Mouse (Mus musculus) c-Kit-negative CD71-positive TER-119-positive erythroid progenitor cells, embryonic 14.5 days (primary cell): ENCODE measurements around the gene Prkcb.

ENCODE experiments used
- DNase-seq: peaks from one replicate; pipeline ENCODE4 v3.0.0-alpha.2; 2013; ENCODE audit warnings: low read depth, low spot score

Gene Prkcb

DNA sequence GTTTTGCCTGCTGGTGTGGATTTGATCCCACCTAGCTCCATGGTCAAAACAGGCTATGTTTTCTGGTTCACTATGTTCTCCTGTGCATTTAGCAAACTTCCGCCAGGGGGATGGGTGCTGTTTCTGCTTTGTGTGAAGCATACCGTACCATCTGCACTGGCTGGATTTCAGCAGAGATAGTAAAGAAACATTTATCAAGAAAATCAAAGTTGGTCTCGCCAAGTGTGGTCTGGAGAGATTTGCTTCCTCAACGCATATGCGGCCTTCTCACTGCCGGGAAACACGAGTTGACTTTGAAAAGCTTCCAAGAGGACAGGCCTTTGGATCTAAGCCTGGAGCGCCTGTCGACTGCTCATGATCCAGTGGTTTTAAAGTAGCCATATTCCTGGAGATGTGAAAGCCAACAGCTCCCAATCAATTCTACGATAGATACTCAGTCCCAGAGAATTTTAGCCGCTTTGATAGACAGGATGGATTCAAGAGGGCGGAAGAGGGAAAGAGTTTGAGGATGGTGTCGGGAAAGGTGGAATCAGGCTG is 223.9 kb downstream of the Prkcb start:
- DNase-seq, result no peak

DNA sequence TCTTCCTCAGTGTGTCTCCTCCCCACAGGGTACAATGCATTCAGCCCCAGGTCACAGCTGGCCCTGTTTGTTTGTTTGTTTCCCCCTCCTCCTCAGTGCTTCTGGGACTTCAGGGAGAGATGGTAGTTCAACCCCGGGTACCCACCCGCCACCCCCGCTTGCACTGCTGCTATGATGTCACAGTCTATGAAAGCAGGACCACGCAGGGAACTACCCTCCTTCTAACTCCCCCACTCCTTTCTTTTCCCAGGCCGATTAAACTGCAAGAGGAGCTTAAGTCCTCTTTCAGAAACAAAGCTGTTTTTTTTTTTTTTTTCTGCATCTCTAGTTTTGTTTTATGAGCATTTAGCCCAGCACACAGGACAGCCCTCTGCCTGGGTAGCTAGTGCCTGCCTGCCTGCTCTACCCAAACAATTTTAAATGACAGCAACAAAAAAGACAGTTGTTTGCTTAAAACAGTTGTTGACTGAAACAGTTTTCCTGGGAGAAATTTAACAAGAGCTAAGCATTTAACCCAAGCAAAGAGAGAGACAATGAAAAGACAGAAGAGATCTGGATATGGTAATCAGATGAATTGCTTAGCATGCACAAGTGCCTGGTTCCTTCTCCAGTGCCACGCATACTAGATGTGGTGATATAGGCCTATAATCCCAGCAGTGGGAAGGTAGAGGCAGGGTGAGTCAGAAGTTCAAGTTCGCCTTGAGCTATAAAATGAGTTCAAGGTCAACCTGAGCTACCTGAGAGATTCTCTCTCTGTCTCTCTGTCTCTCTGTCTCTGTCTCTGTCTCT is 232.5 kb downstream of the Prkcb start:
- no peak for DNase-seq

DNA sequence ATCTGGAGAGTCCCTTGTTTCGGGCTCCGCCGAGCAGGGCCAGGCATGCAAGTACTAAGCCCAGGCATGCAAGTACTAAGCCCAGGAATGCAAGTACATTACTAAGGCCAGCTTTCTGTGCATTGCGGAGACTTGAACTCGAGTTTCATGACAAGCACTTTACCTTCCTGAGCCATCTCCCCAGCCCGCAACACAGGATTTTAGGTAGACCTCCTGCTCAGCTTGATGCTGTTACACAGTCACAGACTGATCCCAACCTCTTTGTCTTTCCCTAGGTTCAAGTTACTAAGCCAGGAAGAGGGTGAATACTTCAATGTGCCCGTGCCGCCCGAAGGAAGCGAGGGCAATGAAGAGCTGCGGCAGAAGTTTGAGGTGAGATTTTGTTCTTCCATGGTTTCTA is 239.7 kb downstream of the Prkcb start:
- no peak for DNase-seq

DNA sequence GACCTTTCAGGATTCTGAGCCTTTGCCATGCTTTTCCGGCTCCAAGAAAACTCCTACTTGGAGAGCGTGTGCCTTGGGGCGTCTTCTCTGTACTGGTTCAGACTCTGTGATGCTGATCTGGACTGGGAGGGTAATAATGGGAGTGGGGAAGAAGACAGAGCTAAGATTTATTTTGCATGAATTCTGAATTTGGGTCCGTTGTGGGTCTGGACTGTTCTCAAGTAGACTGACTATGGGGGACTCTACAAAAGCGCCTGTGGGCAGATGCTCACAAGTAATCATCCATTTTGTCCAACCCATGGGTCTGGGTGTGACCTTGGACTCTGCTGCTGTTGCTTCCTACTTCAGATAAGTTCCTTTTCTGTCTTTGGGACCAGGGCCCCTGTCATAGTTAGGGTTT is 240.1 kb downstream of the Prkcb start:
- no peak for DNase-seq

DNA sequence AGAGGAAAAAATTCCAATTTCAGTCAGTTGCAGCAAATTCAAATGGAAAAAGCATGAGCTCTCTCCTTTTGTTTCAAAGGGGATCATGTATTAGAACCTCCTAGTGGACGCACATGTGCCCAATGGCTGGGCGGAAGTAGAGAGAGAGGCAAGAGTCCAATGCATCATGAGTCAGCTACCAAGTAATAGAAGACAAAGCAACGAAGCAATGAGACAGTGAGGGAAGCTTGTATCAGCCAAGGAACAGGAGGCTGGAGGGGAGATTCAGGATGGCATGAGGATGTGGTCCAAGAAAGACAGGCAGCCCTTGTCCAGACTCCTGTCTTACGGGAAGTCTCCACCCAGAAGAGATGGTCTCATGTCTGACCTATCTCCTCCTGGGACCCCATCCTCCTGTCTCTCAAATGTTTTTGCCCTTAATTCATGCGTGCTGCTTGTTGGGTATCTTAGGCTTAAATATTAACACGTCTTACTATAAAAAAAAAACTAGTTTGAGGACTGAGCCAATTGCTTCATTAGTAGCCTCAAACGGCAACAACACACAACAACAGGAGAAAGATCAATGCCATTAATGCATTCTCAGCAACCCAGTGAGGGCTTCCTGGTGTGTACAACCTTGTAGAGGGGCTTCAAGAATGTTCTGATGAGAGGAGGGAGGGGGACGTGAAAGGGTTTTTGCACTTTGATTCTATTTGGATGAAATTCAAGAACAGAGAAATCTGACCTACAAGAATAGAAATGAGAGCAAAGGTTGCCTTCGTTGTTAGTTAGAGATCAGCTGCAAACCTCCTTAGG is 245.2 kb downstream of the Prkcb start:
- no peak for DNase-seq

DNA sequence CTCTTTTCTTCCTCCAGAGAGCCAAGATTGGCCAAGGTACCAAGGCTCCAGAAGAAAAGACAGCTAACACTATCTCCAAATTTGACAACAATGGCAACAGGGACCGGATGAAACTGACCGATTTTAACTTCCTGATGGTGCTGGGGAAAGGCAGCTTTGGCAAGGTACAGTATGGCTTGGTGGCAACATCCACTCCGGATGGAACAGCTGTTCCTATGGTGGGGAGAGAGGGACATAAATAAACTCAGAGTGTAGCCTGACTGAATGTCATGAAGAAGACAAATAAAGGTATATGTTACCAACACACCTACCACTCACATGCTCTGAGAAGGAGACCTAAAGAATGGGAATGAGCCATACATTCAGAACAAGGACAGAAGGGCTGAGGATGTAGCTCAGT is 256.1 kb downstream of the Prkcb start:
- no peak for DNase-seq

DNA sequence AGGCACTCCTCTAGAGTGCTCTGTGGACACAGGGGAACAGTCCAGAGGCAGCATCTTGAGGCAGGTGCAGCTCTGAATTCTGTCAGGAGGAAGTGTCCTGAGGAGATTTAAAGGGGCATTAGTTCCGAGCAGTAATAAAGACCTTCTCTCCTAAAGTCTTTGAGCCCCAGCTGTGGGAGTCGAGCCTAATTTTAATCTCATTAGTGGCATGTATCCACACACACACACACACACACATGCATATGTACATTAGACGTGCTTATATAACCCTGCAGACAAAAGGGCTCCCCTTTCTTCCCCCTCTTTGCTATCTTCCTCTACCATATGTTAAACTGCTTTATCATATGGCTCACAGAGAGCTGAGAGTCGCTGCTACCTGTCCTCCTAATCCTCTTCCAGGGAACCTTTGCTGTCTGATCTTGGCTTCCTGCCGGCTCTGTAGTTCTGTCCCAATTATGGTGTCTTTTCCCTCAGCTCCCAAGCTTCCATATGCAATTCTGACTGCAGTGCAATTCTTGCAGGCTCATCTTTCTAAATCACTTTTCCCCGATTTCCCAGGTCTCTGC is 268.1 kb downstream of the Prkcb start:
- DNase-seq, result no peak

DNA sequence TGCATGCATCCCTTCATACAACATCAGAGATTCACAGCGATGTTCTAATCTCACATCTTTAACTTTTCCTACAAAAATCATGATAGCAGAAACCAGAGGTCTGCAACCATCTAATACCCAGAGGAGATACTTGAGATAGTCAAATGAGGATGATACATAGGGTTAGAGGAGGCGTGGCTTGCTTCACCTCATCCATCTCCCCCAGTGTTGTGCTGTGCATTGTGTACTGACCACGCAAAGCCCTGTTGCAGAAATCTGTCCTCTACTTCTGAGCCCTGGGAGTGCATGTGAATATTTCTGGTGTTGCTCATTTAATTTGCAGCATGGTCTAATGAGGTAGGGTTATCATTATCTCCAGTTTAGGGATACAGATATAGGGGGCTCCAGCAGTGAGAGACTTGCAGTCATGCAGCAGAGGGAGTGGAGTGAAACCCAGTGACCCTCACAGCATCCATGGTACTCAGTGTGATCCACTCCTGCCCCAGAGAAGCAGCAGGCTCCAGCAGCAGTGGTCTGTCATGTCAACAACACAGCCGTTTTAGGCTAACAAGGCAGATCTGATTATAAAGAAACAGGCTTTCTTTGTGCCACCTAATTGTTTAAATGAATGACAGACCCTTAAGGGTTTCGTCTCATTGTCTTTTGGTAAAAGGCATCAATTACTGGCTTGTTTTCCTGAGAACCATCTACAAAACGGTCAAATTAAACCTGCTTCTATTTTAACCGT is 269.7 kb downstream of the Prkcb start:
- no peak for DNase-seq

DNA sequence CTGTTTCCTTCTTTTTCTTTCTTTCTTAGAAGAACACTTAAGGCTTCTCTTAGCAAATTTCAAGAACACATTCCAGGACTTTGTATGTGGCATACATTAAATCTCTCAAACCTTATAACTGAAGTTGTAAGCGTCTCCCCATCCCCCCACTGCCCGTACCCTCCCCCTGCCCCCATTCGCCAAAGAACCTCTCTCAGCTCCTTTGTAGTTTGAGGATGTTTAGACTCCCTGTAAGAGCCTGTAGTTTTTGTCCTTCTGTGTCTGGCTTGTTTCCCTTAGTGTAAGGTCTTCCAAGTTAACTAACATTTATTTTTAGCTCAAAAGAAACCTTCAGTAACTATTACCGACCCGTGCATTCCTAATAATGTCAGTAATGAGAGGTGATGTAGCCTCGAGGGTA is 270.4 kb downstream of the Prkcb start:
- DNase-seq, result no peak

DNA sequence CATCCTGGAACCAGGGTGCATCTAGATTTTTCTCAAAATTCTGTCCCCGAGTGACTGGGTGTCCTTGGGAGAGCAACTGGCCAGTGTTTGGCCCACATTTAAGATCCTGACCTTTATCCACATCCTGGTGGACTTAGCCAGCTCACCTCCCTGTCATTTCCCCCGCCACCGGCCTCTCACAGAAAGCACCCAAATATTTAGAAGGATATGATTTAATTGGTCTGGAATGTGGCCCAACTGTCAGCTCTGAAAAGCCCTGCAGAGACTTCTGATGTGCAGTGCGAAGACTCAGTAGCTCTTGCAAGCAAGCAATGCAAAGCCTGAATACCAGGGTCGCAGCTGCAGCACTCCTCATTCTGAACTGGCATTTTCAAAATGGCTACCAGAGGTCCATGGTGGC is 274.0 kb downstream of the Prkcb start:
- no peak for DNase-seq

DNA sequence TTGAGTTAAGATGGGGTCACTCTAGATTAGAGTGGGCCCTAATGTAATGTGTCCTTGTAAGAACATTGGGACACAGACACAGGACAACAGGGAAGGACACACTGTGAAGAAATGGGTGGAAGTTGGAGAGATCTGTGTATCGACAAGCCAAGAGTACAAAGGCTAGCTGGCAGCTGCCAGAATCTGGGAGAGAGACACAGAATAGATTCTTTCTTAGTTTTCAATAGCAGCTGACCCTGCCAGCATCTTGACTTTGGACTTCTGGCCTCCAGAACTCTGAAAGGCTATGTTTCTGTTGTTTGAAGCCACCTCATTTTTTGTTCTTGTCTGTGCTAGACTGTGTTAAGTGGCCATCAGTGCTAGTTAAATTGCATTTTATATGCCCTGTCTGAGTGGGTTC is 276.8 kb downstream of the Prkcb start:
- no peak for DNase-seq

DNA sequence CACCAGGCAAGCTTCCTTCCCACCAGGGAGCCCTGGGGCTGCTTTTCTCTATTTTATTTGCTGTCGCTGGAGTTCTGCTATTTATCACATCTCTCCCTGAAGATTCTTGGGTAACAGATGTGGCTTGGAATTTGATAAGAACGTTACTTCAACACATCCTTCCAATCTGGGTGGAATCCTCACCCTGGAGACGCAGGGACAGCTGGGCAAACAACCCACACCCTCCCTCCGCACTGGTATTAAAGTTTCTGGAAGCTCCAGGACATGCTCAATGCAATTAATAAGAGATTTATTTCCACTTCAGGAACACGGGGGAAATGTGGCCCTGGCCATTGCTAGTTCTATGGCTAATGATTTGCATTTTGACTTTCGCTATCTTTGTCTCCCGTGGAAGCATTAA is 277.5 kb downstream of the Prkcb start:
- no peak for DNase-seq

DNA sequence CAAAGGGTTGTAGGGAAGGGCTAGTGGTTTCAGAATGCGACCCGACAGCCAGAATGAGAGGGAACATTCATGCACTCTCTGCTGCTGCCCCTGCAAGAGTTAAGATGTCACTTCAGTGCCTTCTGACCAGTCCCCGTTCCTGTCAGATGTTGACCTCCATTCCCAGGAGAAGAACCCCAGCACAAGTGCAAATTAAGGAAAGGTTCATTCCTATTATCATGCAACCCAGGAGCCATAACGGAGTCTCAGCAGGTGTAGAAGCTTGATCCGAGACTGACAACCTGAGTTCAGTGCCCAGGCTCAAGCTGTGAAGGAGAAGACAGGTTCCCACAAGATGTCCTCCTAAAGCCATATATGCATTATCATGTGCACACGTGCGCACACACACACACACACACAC is 280.2 kb downstream of the Prkcb start:
- no peak for DNase-seq

DNA sequence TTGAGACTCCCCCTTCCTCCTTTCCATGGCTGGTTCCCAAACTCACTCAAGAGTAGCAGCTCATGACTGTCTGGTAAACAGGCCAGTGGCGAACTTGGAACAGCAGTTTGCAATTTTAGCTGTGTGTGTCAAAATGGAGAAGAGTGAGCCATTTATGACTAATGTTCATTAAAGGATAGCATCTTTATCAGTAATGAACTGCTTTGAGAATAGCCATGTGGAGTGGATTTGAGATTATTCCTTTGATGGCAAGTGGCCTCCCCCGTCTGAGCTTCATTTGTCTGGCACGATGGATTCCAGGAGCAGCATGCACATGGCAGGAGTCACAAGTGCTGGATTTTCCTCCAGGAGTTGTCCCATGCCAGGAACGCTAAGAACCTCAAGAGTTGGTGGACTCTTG is 281.9 kb downstream of the Prkcb start:
- no peak for DNase-seq

DNA sequence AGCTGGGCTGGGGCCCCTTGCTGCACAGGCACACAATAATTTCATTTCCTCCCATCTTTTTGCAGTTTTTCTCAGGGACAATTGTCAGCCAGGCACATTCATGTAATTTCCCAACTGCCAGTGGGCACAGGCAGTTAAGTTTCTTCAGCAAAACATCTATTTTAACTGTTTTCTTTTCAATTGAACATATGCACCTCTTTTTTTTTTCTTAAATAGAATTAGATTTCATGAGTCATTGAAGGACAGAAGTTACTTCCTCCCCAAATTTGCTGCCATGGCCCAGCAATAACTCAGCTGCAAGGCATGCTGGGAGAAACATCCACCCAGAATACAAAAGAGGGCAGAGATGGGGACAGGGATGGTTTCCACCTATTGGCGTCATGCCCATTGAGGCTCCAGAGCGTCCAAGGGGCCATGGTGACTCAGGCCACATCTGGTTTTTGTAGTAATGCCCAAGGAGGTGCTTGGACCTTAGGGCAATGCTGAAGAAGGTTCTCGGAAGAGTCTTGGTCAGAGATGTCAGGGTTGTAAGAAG is 284.6 kb downstream of the Prkcb start:
- no peak for DNase-seq

DNA sequence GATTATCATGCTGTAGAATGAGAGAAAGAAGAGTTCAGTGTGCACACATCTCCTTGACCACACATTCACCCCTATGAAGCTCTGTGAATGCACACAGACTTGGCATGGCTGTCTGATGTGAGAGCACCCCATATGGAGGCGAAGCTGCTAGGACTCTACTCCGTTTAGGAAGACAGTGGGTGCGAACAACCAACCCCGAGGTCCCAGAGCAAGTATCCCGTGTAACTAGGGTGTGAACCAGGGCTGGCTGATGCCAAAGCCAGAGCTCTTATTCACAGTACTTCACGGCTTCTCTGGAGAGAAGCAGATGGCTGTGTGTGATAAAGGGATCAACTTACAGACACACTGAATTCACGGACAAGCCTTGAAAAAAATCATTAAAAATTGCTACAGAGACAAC is 285.9 kb downstream of the Prkcb start:
- DNase-seq, result no peak

DNA sequence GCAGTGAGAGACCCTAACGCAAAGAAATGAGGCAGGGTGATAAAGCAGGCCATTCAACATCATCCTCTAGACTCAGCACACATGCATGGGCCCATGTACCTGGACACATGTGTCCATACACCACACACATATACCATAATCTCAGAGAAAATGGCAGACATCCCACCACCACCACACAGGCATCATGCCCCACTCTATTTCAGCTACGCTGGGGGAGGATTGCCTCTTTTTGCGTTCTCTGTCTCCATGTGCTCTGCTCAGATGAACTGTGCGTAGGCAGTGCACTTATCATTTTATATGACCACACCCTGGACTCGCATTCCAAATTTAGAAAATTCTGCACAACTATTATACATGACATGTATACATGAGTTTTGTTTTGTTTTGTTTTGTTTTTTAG is 286.5 kb downstream of the Prkcb start:
- no peak for DNase-seq

DNA sequence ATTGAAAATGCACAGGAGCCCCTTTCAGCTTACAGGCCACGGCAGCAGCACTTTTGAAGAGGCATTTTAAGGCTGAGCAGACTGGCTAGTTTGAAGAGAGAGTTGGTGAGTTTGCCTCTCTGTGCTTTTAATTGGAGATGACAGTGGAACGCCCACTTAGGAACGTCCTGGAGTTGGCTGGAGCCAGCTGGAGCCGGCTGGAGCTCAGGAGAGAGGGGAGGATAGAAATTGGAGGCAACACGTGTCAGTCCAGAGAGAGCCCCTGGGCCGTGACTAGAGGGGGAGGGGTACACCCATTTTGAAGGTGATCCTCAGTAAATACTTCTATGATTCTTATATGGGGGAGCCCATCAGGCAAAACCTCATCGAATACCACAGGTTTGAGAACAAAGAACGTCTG is 287.0 kb downstream of the Prkcb start:
- DNase-seq, result no peak

DNA sequence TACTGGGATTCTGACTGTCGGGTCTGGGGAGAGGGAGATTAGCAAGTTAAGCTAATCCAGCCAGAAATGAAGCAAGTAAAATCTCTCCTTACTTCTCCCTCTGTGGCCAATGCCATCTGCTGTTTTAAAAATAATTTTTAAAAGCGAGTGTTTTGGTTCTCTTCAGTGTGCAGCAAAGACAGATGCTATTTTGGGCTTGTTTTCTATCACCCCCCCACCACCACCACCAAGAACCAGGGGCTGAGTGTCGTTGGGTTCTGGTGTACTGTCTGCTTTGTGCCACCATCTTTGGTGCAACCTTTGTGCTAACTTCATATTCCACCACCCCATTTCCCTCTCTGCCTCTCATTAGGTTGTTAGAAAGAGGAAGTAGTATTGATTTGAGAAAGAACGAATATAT is 289.0 kb downstream of the Prkcb start:
- DNase-seq, result no peak

DNA sequence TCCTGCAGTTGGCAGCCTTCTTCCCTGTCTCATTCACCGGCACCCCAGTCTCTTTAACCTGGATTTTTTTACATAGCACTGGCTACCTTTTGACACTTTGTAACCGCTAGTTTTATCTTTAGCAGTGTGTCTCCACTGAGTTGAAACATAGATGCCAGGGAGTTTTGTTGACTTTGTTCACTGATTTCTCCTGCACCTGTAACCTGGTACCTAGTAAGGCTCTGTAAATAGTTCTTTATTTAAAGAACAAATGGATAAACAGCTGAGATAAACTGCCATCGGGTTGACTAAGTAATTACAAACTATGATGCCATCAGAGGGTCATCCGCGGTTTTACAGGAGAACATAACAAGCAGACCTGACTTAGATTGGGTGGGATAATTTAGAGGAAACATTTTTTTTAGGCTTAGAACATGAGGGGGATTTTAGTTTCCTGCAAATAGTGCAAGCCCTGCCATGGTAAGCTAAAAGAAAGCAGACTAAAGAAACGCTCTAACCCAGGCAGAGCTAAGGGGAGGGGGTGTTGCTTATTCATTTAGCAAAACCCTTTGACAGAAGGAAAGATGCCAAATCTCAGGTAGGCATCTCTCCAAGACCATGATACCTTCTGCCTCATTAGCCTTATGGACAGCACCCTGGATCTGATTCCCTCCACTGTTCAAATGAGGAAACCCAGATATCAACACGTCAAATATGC is 291.1 kb downstream of the Prkcb start:
- DNase-seq, result no peak

DNA sequence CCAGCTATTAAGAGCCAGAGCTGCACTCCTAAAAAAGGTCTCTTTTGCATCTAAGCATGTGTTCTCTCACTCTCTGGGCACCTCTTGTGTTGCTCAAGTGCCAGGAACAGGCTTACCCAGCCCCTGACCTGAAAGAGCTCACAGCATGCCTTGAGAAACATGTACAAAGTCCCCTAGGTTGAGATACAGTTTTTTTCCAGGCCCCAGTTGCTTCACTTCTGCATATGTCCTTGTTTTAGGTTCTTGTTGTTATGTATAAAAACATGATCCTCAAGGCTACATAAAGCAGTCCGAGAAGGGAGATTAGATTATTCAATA is 291.6 kb downstream of the Prkcb start:
- DNase-seq, result no peak
